Mouse (Mus musculus) spleen, adult 2 months (tissue): ENCODE results near the gene Ubr3.

ENCODE experiments used
- CTCF ChIP-seq: fragments of 200-500 bp; IDR thresholded peaks from 2 replicates; pipeline ENCODE4 v1.5.1; 2011; ENCODE audit warnings: mild to moderate bottlenecking, inconsistent platforms; ENCODE audit not compliant: insufficient read depth, insufficient read length, insufficient replicate concordance; ENCODE audit errors: extremely low read depth
- POLR2A ChIP-seq: fragments of 200-500 bp; IDR thresholded peaks from 2 replicates; pipeline ENCODE4 v1.6.1; 2011; ENCODE audit warnings: low read depth, low read length, inconsistent platforms

- TF ChIP-seq CTCF (no peak), POLR2A (peak; percentile 66)
These were observed 35.5 kb upstream of the Ubr3 start, which contains the start of gene Ssb for GRCm38 (mm10) chr2:69861485-69862091.
